Mouse (Mus musculus): ENCODE measurements around the gene Sgcb. TPM values are rescaled to one million over a fixed set of nuclear protein-coding genes. Genes with fewer than 3 reads are reported as not detected.

Gene Sgcb
- total and polyA plus RNA-seq, 3 experiments: 43.2 to 113 (median 101) TPM

DNA sequence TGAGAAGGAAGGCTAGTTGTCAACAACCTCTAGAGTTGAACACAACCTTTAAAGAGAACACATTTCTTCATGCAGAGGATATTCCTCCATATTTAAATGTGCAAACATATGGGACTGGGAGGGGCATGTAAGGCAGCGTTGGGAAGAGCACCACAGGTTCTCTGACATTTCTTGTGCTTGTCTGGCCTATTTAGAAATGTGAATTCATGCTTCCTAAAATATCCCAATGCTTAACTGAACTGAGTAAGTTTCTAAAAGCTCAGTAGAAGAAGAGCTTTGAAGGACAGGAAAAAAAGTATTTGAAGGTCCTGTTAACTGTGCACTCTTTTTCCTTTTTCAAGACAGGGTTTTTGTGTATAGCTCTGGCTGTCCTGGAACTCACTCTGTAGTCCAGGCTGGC lies 28.6 kb downstream of the Sgcb start:
- DNase-seq: no peak
- no peaks in the 10 kb centered on the region for H3K79me2 ChIP-seq (replicated peaks; ENCODE audit: control insufficient read depth, insufficient read depth, low read length)
- no peaks in the 10 kb centered on the region for H3K4me1 ChIP-seq (ENCODE audit: control insufficient read depth, insufficient read depth, low read length)
- TF ChIP-seq POLR2A (IDR thresholded peaks at IDR 0.05; ENCODE audit: insufficient read depth, low read depth, low read length) (no peak), EP300 (IDR thresholded peaks at IDR 0.05; ENCODE audit: insufficient read depth, low read depth, low read length) (no peak), CTCF (IDR thresholded peaks at IDR 0.05) (no peak)
- intact Hi-C loops (cut with DNase I): no loop called here
- H3K36me3 ChIP-seq (ENCODE audit: control insufficient read depth, insufficient read depth, low read length): no peaks in the 10 kb centered on the region
- no peaks in the 10 kb centered on the region for H3K27me3 ChIP-seq (ENCODE audit: control insufficient read depth, insufficient read depth, low read length)
- WGBS: 65% methylated on average over 1 of the region's 1 CpGs
- H3K9ac ChIP-seq (ENCODE audit: low read depth, low read length): no peak overlapping the region
- no peak overlapping the region for H3K27ac ChIP-seq
- no peak overlapping the region for H3K4me3 ChIP-seq

DNA sequence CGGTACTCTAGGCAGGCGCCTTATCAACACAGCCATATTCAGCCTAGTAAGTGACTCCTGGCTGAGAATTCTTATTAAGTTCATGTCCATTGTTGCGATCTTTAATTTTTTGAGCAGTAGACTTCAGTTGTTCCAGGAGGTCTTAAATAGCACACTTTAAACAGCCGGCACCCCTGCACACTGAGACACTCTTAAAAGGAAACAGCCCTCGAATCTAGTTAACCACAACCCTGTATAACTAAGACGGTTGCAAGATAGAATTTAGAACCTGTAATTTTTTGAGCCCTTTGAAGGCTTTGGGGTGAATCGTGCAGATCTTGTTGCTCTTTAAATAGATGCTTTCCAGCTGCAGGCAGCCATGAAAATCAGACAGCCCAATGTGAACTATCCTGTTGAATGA lies 32.4 kb downstream of the Sgcb start:
- H3K4me1 ChIP-seq (ENCODE audit: control insufficient read depth, insufficient read depth, low read length): no peaks in the 10 kb centered on the region
- no peak overlapping the region for H3K4me3 ChIP-seq
- 73% methylated on average over 7 of the region's 7 CpGs for WGBS
- H3K79me2 ChIP-seq (replicated peaks; ENCODE audit: control insufficient read depth, insufficient read depth, low read length): no peaks in the 10 kb centered on the region
- H3K9ac ChIP-seq (ENCODE audit: low read depth, low read length): no peak overlapping the region
- no peaks in the 10 kb centered on the region for H3K36me3 ChIP-seq (ENCODE audit: control insufficient read depth, insufficient read depth, low read length)
- no peak for DNase-seq
- no peak for TF ChIP-seq POLR2A (IDR thresholded peaks at IDR 0.05; ENCODE audit: insufficient read depth, low read depth, low read length)
- TF ChIP-seq CTCF (IDR thresholded peaks at IDR 0.05): no peak
- TF ChIP-seq EP300 (IDR thresholded peaks at IDR 0.05; ENCODE audit: insufficient read depth, low read depth, low read length): no peak
- H3K27ac ChIP-seq: no peak overlapping the region
- intact Hi-C loops (cut with DNase I): no loop called here
- H3K27me3 ChIP-seq (ENCODE audit: control insufficient read depth, insufficient read depth, low read length): no peaks in the 10 kb centered on the region

DNA sequence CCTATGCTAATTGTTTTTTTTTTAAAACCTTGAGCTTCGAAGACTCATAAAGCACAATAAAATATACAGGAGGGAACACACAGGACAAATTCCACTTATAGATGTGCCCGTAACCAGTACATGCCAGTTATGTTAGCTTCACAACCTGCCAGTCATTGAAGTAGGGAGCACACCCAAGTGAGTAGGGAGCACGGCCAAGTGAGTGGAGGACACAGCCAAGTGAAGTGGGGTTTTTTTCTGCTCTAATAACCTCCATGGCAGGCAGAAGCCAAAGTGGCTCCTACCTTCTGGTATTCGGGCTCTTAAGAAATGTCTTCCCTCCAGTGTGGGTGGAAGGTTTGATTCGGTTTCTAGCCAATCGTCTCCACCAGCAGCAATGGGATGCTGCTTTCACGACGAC lies 34.3 kb downstream of the Sgcb start:
- no peak overlapping the region for H3K27ac ChIP-seq
- no peaks in the 10 kb centered on the region for H3K79me2 ChIP-seq (replicated peaks; ENCODE audit: control insufficient read depth, insufficient read depth, low read length)
- H3K4me1 ChIP-seq (ENCODE audit: control insufficient read depth, insufficient read depth, low read length): no peaks in the 10 kb centered on the region
- no peak for TF ChIP-seq POLR2A (IDR thresholded peaks at IDR 0.05; ENCODE audit: insufficient read depth, low read depth, low read length)
- no peak for TF ChIP-seq CTCF (IDR thresholded peaks at IDR 0.05)
- no peak for TF ChIP-seq EP300 (IDR thresholded peaks at IDR 0.05; ENCODE audit: insufficient read depth, low read depth, low read length)
- WGBS: 89% methylated on average over 8 of the region's 8 CpGs
- DNase-seq: no peak
- intact Hi-C loops (cut with DNase I): no loop called here
- no peaks in the 10 kb centered on the region for H3K36me3 ChIP-seq (ENCODE audit: control insufficient read depth, insufficient read depth, low read length)
- no peak overlapping the region for H3K4me3 ChIP-seq
- no peak overlapping the region for H3K9ac ChIP-seq (ENCODE audit: low read depth, low read length)
- H3K27me3 ChIP-seq (ENCODE audit: control insufficient read depth, insufficient read depth, low read length): no peaks in the 10 kb centered on the region

DNA sequence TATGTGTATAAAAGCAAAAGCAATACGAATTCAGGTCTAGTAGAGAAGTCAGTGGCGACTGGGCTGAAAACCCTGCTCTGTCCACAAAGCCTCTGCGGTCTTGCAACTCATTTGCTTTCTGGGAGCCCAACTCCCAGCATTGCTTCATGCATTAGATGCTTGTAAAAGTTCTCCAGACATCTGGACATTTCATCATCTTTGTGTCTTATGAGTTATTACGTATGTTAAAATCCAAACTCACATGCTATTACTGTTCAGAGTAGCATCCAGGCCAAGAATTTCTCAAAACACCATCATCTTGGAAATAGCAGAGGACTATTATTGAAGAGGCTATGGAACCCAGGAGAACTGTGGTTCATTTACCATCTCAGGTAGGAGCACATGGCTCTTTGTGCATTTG lies 36.5 kb downstream of the Sgcb start:
- Histone ChIP-seq H3K4me3 (no peak overlapping the region), H3K36me3 (ENCODE audit: control insufficient read depth, insufficient read depth, low read length) (no peaks in the 10 kb centered on the region), H3K4me1 (ENCODE audit: control insufficient read depth, insufficient read depth, low read length) (no peaks in the 10 kb centered on the region), H3K79me2 (replicated peaks; ENCODE audit: control insufficient read depth, insufficient read depth, low read length) (no peaks in the 10 kb centered on the region), H3K27ac (no peak overlapping the region), H3K9ac (ENCODE audit: low read depth, low read length) (no peak overlapping the region), H3K27me3 (ENCODE audit: control insufficient read depth, insufficient read depth, low read length) (no peaks in the 10 kb centered on the region)
- TF ChIP-seq EP300 (IDR thresholded peaks at IDR 0.05; ENCODE audit: insufficient read depth, low read depth, low read length) (no peak), CTCF (IDR thresholded peaks at IDR 0.05) (no peak), POLR2A (IDR thresholded peaks at IDR 0.05; ENCODE audit: insufficient read depth, low read depth, low read length) (no peak)
- intact Hi-C loops (cut with DNase I): no loop called here
- no peak for DNase-seq
- WGBS: 93% methylated on average over 4 of the region's 4 CpGs

DNA sequence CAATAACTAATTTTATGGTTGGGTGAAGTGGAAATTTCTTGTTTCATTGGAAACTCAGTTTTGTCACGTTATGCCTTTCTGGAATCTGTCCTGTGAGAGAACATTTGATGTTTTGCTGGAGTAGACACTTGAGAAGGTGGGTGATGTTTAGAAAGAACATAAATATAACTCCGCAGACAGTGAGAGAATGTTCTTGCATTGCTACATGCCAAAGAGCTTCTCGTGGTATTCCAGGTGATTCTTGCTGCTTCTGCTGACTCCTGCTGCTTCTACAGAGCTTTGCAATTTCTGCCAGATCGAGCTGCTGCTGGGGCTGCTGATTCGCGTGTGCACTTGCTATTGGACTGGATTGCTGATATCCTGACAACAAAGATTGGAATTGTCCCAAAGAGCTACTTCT lies 42.6 kb downstream of the Sgcb start:
- H3K27ac ChIP-seq: no peak overlapping the region
- no peaks in the 10 kb centered on the region for H3K4me1 ChIP-seq (ENCODE audit: control insufficient read depth, insufficient read depth, low read length)
- no peaks in the 10 kb centered on the region for H3K79me2 ChIP-seq (replicated peaks; ENCODE audit: control insufficient read depth, insufficient read depth, low read length)
- intact Hi-C loops (cut with DNase I): no loop called here
- H3K4me3 ChIP-seq: no peak overlapping the region
- no peak for TF ChIP-seq EP300 (IDR thresholded peaks at IDR 0.05; ENCODE audit: insufficient read depth, low read depth, low read length)
- WGBS: 80% methylated on average over 6 of the region's 6 CpGs
- H3K36me3 ChIP-seq (ENCODE audit: control insufficient read depth, insufficient read depth, low read length): no peaks in the 10 kb centered on the region
- no peaks in the 10 kb centered on the region for H3K27me3 ChIP-seq (ENCODE audit: control insufficient read depth, insufficient read depth, low read length)
- no peak overlapping the region for H3K9ac ChIP-seq (ENCODE audit: low read depth, low read length)
- no peak for DNase-seq

DNA sequence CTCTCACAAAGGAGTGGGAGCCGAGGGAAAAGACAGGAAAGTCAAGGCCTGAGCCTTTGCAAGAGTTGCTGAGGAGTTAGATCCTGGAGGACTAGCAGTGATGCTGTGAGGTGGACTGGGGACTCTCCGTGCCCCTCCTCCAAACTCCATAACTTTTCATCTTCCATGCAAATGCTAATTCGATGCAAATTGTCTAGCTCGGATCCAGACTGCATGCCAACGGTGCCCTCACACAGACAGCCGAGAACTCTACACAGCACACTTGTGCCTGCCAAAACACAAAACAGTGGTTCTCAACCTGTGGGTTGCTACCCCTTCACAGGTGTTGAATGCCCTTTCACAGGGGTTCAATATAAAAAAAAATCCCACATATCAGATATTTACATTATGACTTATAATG lies 43.0 kb downstream of the Sgcb start:
- Histone ChIP-seq H3K4me1 (ENCODE audit: control insufficient read depth, insufficient read depth, low read length) (no peaks in the 10 kb centered on the region), H3K79me2 (replicated peaks; ENCODE audit: control insufficient read depth, insufficient read depth, low read length) (no peaks in the 10 kb centered on the region), H3K27ac (no peak overlapping the region), H3K36me3 (ENCODE audit: control insufficient read depth, insufficient read depth, low read length) (no peaks in the 10 kb centered on the region), H3K27me3 (ENCODE audit: control insufficient read depth, insufficient read depth, low read length) (no peaks in the 10 kb centered on the region), H3K9ac (ENCODE audit: low read depth, low read length) (no peak overlapping the region), H3K4me3 (no peak overlapping the region)
- WGBS: 89% methylated on average over 6 of the region's 6 CpGs
- no peak for TF ChIP-seq EP300 (IDR thresholded peaks at IDR 0.05; ENCODE audit: insufficient read depth, low read depth, low read length)
- no peak for TF ChIP-seq CTCF (IDR thresholded peaks at IDR 0.05)
- no peak for TF ChIP-seq POLR2A (IDR thresholded peaks at IDR 0.05; ENCODE audit: insufficient read depth, low read depth, low read length)
- no peak for DNase-seq
- intact Hi-C loops (cut with DNase I): no loop called here

Data from heart, adult 2 months (tissue).